Mouse (Mus musculus): ENCODE measurements around the gene Brca1. TPM values are rescaled to one million over a fixed set of nuclear protein-coding genes. Genes with fewer than 3 reads are reported as not detected.
"Not testable (repeated sequence)": the region's sequence is repeated elsewhere in the genome, so short reads cannot be mapped to it uniquely, and the experiment has no call there.

Gene Brca1
- polyA plus RNA-seq, 1 experiment: 7.9 TPM

- Histone ChIP-seq H3K27ac (ENCODE audit: insufficient read depth, low read depth, low read length) (no peak overlapping the region), H3K4me3 (ENCODE audit: insufficient read depth, low read length) (no peak overlapping the region), H3K4me1 (ENCODE audit: control insufficient read depth, insufficient read depth, low read length) (no peaks in the 10 kb centered on the region)
- TF ChIP-seq POLR2A (IDR thresholded peaks at IDR 0.05; ENCODE audit: borderline replicate concordance, low read depth, low read length): no peak
- TF ChIP-seq CTCF (IDR thresholded peaks at IDR 0.05; ENCODE audit: low read depth, low read length): no peak
Observed at GRCm38 (mm10) chr11:101474298-101474697, 77.5 kb downstream of the Brca1 start.

- not testable (repeated sequence) for H3K4me1 ChIP-seq (ENCODE audit: control insufficient read depth, insufficient read depth, low read length); H3K27ac ChIP-seq (ENCODE audit: insufficient read depth, low read depth, low read length); H3K4me3 ChIP-seq (ENCODE audit: insufficient read depth, low read length)
Observed at GRCm38 (mm10) chr11:101473686-101474085, 78.1 kb downstream of the Brca1 start.

DNA sequence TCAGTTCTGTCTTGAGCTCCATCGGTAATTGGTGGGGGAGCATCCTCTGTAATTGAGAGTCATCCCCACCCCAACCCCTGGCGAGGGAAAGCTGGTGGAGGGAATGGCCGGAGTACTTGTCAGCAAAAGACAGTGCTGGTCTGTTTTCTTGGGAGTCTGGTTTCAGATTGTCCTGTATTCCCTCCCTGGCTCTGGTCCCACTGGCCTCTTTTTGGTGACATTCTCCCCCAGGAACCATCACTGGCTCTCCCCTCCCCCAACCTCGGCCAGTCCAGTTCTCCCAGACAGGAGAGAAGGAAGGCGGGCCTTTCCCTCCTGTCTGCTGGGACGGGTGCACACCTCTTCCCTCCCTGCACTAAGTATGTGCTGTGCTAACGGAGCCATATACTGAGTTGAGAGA is 79.4 kb downstream of the Brca1 start:
- Histone ChIP-seq H3K4me3 (ENCODE audit: insufficient read depth, low read length) (no peak overlapping the region), H3K27ac (ENCODE audit: insufficient read depth, low read depth, low read length) (no peak overlapping the region), H3K4me1 (ENCODE audit: control insufficient read depth, insufficient read depth, low read length) (no peaks in the 10 kb centered on the region)
- TF ChIP-seq POLR2A (IDR thresholded peaks at IDR 0.05; ENCODE audit: borderline replicate concordance, low read depth, low read length): no peak
- TF ChIP-seq CTCF (IDR thresholded peaks at IDR 0.05; ENCODE audit: low read depth, low read length): no peak

GRCm38 (mm10) chr11:101471926-101472325 is 79.8 kb downstream of the Brca1 start:
- Histone ChIP-seq H3K4me1 (ENCODE audit: control insufficient read depth, insufficient read depth, low read length) (0 out of 2 replicates have a peak, but pooled peaks cover 3% of the 10 kb centered on the region), H3K27ac (ENCODE audit: insufficient read depth, low read depth, low read length) (no peak overlapping the region), H3K4me3 (ENCODE audit: insufficient read depth, low read length) (no peak overlapping the region)
- no peak for TF ChIP-seq POLR2A (IDR thresholded peaks at IDR 0.05; ENCODE audit: borderline replicate concordance, low read depth, low read length)
- TF ChIP-seq CTCF (IDR thresholded peaks at IDR 0.05; ENCODE audit: low read depth, low read length): no peak

- Histone ChIP-seq H3K4me1 (ENCODE audit: control insufficient read depth, insufficient read depth, low read length) (0 out of 2 replicates have a peak, but pooled peaks cover 6% of the 10 kb centered on the region), H3K27ac (ENCODE audit: insufficient read depth, low read depth, low read length) (no peak overlapping the region), H3K4me3 (ENCODE audit: insufficient read depth, low read length) (no peak overlapping the region)
- TF ChIP-seq POLR2A (IDR thresholded peaks at IDR 0.05; ENCODE audit: borderline replicate concordance, low read depth, low read length) (no peak), CTCF (IDR thresholded peaks at IDR 0.05; ENCODE audit: low read depth, low read length) (no peak)
Observed at GRCm38 (mm10) chr11:101470206-101470605, 81.5 kb downstream of the Brca1 start.

- H3K4me1 ChIP-seq (ENCODE audit: control insufficient read depth, insufficient read depth, low read length): peaks cover 8% of the 10 kb centered on the region
Observed at GRCm38 (mm10) chr11:101469155-101469554, 82.6 kb downstream of the Brca1 start.

GRCm38 (mm10) chr11:101468731-101469130 is 83.0 kb downstream of the Brca1 start:
- Histone ChIP-seq H3K4me3 (ENCODE audit: insufficient read depth, low read length) (no peak overlapping the region; the same call in 1 of the 2 replicates), H3K4me1 (ENCODE audit: control insufficient read depth, insufficient read depth, low read length) (peaks cover 12% of the 10 kb centered on the region), H3K27ac (ENCODE audit: insufficient read depth, low read depth, low read length) (no peak overlapping the region)
- no peak for TF ChIP-seq CTCF (IDR thresholded peaks at IDR 0.05; ENCODE audit: low read depth, low read length)
- no peak for TF ChIP-seq POLR2A (IDR thresholded peaks at IDR 0.05; ENCODE audit: borderline replicate concordance, low read depth, low read length)

More at GRCm38 (mm10) chr11:101469155-101469554, 82.6 kb downstream of the Brca1 start:
- Histone ChIP-seq H3K4me3 (ENCODE audit: insufficient read depth, low read length) (no peak overlapping the region), H3K27ac (ENCODE audit: insufficient read depth, low read depth, low read length) (no peak overlapping the region)
- no peak for TF ChIP-seq POLR2A (IDR thresholded peaks at IDR 0.05; ENCODE audit: borderline replicate concordance, low read depth, low read length)
- no peak for TF ChIP-seq CTCF (IDR thresholded peaks at IDR 0.05; ENCODE audit: low read depth, low read length)

GRCm38 (mm10) chr11:101468263-101468688 is 83.5 kb downstream of the Brca1 start:
- TF ChIP-seq CTCF (IDR thresholded peaks at IDR 0.05; ENCODE audit: low read depth, low read length) (no peak), POLR2A (IDR thresholded peaks at IDR 0.05; ENCODE audit: borderline replicate concordance, low read depth, low read length) (no peak)
- peaks cover 16% of the 10 kb centered on the region for H3K4me1 ChIP-seq (ENCODE audit: control insufficient read depth, insufficient read depth, low read length)
- H3K27ac ChIP-seq (ENCODE audit: insufficient read depth, low read depth, low read length): no peak overlapping the region
- H3K4me3 ChIP-seq (ENCODE audit: insufficient read depth, low read length): peak overlapping the region; percentile 67

DNA sequence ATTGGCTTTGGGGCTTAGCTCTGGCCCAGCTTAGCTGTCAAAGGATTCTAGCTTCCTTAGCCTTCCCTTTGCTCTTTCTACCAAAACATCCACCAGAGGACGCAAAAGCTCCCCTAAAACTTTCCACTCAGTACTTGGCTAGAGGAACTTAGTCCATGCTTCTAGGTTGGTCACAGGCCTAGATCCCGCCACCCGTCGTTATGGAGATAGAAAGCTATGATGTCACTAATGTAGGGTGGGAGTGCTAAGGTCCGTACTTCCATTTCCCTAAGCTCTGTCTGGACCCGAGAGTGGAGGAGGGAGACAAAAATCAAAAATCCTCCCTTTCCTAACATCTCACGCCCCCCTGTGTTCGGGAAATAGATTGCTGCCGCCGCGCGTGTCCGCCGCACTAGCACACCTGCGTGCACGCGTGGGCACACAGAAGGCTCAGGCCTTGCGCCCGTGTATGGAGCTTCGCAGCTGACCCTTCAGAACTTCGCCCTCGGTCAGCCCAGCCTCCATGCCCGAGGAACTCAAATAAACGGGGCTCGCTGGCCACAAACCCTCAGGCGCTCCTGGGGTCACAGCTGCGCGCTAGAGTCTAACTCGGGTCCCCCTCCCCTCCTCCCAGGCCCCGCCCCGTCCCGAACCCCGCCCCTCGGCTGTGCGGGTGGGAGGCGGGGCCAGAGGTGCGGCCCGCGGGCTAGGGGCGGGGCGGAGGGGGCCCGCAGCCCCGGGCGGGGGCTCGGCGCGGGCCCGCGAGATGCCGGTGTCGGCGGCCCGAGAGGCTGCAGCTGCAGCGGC is 84.1 kb downstream of the Brca1 start:
- no peak for TF ChIP-seq POLR2A (IDR thresholded peaks at IDR 0.05; ENCODE audit: borderline replicate concordance, low read depth, low read length)
- Histone ChIP-seq H3K4me3 (ENCODE audit: insufficient read depth, low read length) (peak overlapping the region; percentile 67), H3K27ac (ENCODE audit: insufficient read depth, low read depth, low read length) (peak overlapping the region; percentile 2; the same call in 1 of the 2 replicates), H3K4me1 (ENCODE audit: control insufficient read depth, insufficient read depth, low read length) (peaks cover 21% of the 10 kb centered on the region)

DNA sequence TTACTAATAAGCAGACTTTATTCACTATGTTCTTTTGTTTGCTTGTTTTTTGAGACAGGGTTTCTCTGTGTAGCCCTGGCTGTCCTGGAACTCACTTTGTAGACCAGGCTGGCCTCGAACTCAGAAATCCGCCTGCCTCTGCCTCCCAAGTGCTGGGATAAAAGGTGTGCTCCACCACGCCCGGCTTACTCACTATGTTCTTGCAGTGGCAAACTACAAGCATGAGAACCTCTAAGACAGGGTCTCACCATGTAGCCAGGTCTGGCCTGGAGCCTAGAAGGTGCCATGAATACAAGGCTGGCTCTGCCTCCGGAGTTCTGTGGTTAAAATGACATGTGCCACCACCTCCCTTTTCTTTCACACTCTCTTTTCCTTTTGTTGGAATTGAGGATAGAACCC is 85.2 kb downstream of the Brca1 start:
- Histone ChIP-seq H3K4me3 (ENCODE audit: insufficient read depth, low read length) (peak overlapping the region; percentile 88; the same call in 1 of the 2 replicates), H3K4me1 (ENCODE audit: control insufficient read depth, insufficient read depth, low read length) (peaks cover 26% of the 10 kb centered on the region)
- not testable (repeated sequence) for H3K27ac ChIP-seq (ENCODE audit: insufficient read depth, low read depth, low read length)
